Mouse (Mus musculus): ENCODE measurements around the gene Galk1. TPM values are rescaled to one million over a fixed set of nuclear protein-coding genes. Genes with fewer than 3 reads are reported as not detected.

The Galk1 gene
- total and polyA plus RNA-seq, 2 experiments from 2014 or later: 44.0 to 47.7 TPM

- Histone ChIP-seq H3K27me3 (ENCODE audit: insufficient read depth, low read length) (no peaks in the 10 kb centered on the region), H3K9me3 (ENCODE audit: low read length) (no peaks in the 10 kb centered on the region), H3K4me2 (ENCODE audit: low read depth, low read length, poor library complexity, severe bottlenecking) (no peak overlapping the region), H3K9ac (replicated peaks; ENCODE audit: low read length, poor library complexity, severe bottlenecking) (no peak overlapping the region), H3K4me3 (ENCODE audit: low read depth, low read length) (no peak overlapping the region), H3K4me1 (ENCODE audit: insufficient read depth, low read length) (no peaks in the 10 kb centered on the region), H3K36me3 (ENCODE audit: insufficient read depth, low read length) (peaks cover 83% of the 10 kb centered on the region), H3K27ac (ENCODE audit: low read depth, low read length) (no peak overlapping the region)
- DNase-seq (ENCODE audit: low spot score): no peak
- 79% methylated on average over 12 of the region's 12 CpGs for WGBS
- no peak for ATAC-seq (ENCODE audit: low FRiP score)
- no peak for TF ChIP-seq CTCF (IDR thresholded peaks at IDR 0.05)
These were observed 45.6 kb upstream of the Galk1 start for GRCm38 (mm10) chr11:116058022-116058614.

DNA sequence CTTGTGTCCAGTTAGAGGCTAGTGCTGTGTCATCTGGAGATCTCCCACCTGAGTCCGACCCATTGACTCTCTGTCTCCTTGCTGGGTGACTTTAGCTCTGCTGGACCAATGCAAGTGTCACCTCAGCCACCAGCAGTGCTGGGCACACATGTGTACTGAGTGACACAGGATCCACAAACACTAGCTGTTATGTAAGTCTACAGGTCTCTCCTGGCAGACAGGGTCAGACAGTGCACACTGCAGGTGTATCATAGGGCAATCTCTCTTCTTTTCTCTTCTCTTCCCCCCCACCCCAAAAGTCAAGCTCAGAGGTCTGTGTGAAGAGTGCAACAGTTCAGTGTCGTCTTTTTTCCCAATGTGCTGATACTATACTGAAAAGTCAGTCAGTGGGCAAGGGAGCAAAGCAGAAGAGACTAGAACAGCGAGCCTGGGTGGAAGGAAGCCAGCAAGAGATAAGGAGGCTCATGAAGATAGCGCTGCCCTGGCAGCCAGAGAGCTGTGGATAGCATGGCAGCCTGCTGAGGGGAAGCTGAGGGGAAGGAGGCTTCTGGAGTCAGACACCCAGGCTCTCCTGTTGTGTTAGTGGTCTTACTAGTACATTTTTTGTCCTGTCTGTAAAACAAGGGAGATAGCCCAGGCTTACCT lies 44.8 kb upstream of the Galk1 start:
- no peak for DNase-seq (ENCODE audit: low spot score)
- Histone ChIP-seq H3K4me2 (ENCODE audit: low read depth, low read length, poor library complexity, severe bottlenecking) (no peak overlapping the region), H3K27me3 (ENCODE audit: insufficient read depth, low read length) (no peaks in the 10 kb centered on the region), H3K9me3 (ENCODE audit: low read length) (no peaks in the 10 kb centered on the region), H3K4me3 (ENCODE audit: low read depth, low read length) (no peak overlapping the region), H3K36me3 (ENCODE audit: insufficient read depth, low read length) (peaks cover 89% of the 10 kb centered on the region), H3K27ac (ENCODE audit: low read depth, low read length) (no peak overlapping the region), H3K4me1 (ENCODE audit: insufficient read depth, low read length) (no peaks in the 10 kb centered on the region), H3K9ac (replicated peaks; ENCODE audit: low read length, poor library complexity, severe bottlenecking) (no peak overlapping the region)
- TF ChIP-seq CTCF (IDR thresholded peaks at IDR 0.05): no peak
- WGBS: 91% methylated on average over 4 of the region's 4 CpGs
- ATAC-seq (ENCODE audit: low FRiP score): no peak

DNA sequence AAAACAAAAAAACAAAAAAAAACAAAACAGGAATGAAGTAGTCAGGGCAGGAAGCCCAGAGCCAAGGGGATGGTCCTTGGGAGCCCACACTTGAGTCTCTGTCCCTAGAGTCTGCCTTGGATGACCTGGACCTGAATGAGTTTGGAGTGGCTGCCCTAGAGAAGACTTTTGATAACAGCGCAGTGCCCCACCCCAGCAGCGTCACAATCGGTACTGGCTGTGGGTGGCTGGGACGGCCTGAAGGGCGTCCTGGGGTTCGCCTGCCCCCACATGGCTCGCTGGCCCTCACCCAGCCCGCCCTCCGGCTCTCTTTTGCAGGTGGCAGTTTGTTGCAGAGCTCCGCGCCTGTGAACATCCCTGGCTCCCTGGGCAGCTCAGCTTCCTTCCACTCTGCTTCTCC lies 43.4 kb upstream of the Galk1 start:
- Histone ChIP-seq H3K36me3 (ENCODE audit: insufficient read depth, low read length) (peaks cover 87% of the 10 kb centered on the region), H3K27me3 (ENCODE audit: insufficient read depth, low read length) (no peaks in the 10 kb centered on the region), H3K27ac (ENCODE audit: low read depth, low read length) (no peak overlapping the region), H3K9me3 (ENCODE audit: low read length) (no peaks in the 10 kb centered on the region), H3K4me3 (ENCODE audit: low read depth, low read length) (no peak overlapping the region), H3K4me2 (ENCODE audit: low read depth, low read length, poor library complexity, severe bottlenecking) (no peak overlapping the region), H3K4me1 (ENCODE audit: insufficient read depth, low read length) (no peaks in the 10 kb centered on the region), H3K9ac (replicated peaks; ENCODE audit: low read length, poor library complexity, severe bottlenecking) (no peak overlapping the region)
- no peak for DNase-seq (ENCODE audit: low spot score)
- TF ChIP-seq CTCF (IDR thresholded peaks at IDR 0.05): no peak
- ATAC-seq (ENCODE audit: low FRiP score): no peak
- WGBS: 93% methylated on average over 11 of the region's 11 CpGs

DNA sequence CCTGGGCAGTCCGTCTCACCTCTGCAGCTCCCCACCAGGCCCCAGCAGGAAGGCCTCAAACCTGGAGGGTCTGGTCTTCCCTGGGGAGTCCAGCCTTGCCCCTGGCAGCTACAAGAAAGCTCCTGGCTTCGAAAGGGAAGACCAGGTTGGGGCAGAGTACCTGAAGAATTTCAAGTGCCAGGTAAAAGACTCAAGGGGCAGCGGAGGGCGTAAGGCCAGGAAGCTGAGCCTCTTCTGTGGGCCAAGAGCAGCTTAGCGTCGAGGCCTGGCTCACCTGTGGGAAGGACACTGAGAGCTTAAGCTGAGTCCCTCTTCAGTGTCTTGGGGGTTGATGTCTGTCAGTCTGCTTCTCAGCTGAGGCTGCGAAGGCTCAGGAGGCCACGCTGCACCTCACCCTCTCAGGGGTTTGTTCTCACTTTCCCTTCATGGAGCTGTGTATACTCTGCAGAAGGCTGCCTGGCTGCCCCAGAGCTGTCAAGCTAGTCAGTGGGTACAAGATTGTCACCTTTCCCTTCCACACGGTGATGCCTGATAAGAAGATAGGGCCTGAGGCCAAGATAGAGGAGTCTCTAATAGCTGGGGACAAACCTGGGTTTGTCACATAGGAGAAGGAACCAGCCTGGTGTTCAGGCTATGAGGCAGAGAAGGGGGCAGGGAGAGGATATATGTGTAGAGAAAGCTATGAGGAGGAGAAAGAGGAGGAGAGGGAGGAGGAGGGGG lies 41.2 kb upstream of the Galk1 start:
- no peaks in the 10 kb centered on the region for H3K9me3 ChIP-seq (ENCODE audit: low read length)
- no peak for TF ChIP-seq CTCF (IDR thresholded peaks at IDR 0.05)
- H3K27me3 ChIP-seq (ENCODE audit: insufficient read depth, low read length): no peaks in the 10 kb centered on the region
- no peaks in the 10 kb centered on the region for H3K4me1 ChIP-seq (ENCODE audit: insufficient read depth, low read length)
- H3K4me2 ChIP-seq (ENCODE audit: low read depth, low read length, poor library complexity, severe bottlenecking): no peak overlapping the region
- ATAC-seq (ENCODE audit: low FRiP score) (no peak), DNase-seq (ENCODE audit: low spot score) (no peak)
- WGBS: 94% methylated on average over 9 of the region's 9 CpGs
- H3K36me3 ChIP-seq (ENCODE audit: insufficient read depth, low read length): peaks cover 87% of the 10 kb centered on the region
- no peak overlapping the region for H3K9ac ChIP-seq (replicated peaks; ENCODE audit: low read length, poor library complexity, severe bottlenecking)
- H3K4me3 ChIP-seq (ENCODE audit: low read depth, low read length): no peak overlapping the region
- H3K27ac ChIP-seq (ENCODE audit: low read depth, low read length): no peak overlapping the region

DNA sequence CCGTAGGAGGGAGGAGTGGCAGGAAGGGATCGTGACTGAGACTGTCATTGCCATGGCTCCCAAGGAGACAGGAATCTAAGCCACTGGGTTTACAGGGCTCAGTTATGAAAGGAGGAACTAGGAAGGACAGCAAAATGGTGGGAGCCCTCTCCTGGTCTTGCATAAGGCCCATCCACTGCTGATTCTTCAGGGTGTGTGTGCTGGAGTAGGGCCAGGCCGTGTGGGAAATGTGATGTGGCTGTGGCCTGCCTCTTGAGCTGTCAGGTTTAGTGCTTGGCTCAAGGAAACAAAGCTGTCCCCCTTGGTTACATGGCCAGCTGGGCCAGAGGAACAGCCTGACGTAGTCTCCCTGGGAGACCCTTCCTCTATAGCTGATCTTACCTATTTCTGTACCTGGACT lies 37.7 kb upstream of the Galk1 start:
- no peaks in the 10 kb centered on the region for H3K4me1 ChIP-seq (ENCODE audit: insufficient read depth, low read length)
- no peak overlapping the region for H3K27ac ChIP-seq (ENCODE audit: low read depth, low read length)
- H3K27me3 ChIP-seq (ENCODE audit: insufficient read depth, low read length): no peaks in the 10 kb centered on the region
- no peaks in the 10 kb centered on the region for H3K9me3 ChIP-seq (ENCODE audit: low read length)
- DNase-seq (ENCODE audit: low spot score) (no peak), ATAC-seq (ENCODE audit: low FRiP score) (no peak)
- H3K9ac ChIP-seq (replicated peaks; ENCODE audit: low read length, poor library complexity, severe bottlenecking): no peak overlapping the region
- no peak overlapping the region for H3K4me2 ChIP-seq (ENCODE audit: low read depth, low read length, poor library complexity, severe bottlenecking)
- TF ChIP-seq CTCF (IDR thresholded peaks at IDR 0.05): no peak
- no peak overlapping the region for H3K4me3 ChIP-seq (ENCODE audit: low read depth, low read length)
- 87% methylated on average over 4 of the region's 4 CpGs for WGBS
- H3K36me3 ChIP-seq (ENCODE audit: insufficient read depth, low read length): peaks cover 68% of the 10 kb centered on the region

DNA sequence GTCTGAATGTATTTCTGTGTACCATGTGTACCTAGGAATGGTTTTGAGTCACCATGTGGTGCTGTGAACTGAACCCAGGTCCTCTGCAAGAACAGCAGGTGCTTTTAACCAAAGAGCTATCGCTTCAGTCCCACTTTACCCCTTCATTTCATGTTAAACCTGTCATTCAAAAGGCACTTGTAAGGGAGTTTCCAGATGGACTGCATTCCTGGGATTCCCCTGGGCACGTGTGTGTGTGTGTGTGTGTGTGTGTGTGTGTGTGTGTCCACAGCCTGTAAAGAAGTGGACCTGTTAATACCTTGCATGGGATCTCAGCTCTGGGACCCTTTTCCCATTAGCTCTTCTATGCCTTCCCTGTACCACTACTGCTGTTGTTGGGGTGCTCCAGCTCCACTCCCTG lies 37.1 kb upstream of the Galk1 start:
- ATAC-seq (ENCODE audit: low FRiP score) (no peak), DNase-seq (ENCODE audit: low spot score) (no peak)
- H3K36me3 ChIP-seq (ENCODE audit: insufficient read depth, low read length): peaks cover 62% of the 10 kb centered on the region
- no peaks in the 10 kb centered on the region for H3K27me3 ChIP-seq (ENCODE audit: insufficient read depth, low read length)
- H3K9me3 ChIP-seq (ENCODE audit: low read length): no peaks in the 10 kb centered on the region
- no peaks in the 10 kb centered on the region for H3K4me1 ChIP-seq (ENCODE audit: insufficient read depth, low read length)
- no peak for TF ChIP-seq CTCF (IDR thresholded peaks at IDR 0.05)
- H3K27ac ChIP-seq (ENCODE audit: low read depth, low read length): no peak overlapping the region
- no peak overlapping the region for H3K4me2 ChIP-seq (ENCODE audit: low read depth, low read length, poor library complexity, severe bottlenecking)
- H3K9ac ChIP-seq (replicated peaks; ENCODE audit: low read length, poor library complexity, severe bottlenecking): no peak overlapping the region
- 85% methylated on average over 2 of the region's 2 CpGs for WGBS
- no peak overlapping the region for H3K4me3 ChIP-seq (ENCODE audit: low read depth, low read length)
